Mouse (Mus musculus) embryonic stem cell, embryonic (primary cell): ENCODE measurements around the gene Fdxr.

Experiments used
- CTCF ChIA-PET, 4 experiments: fragments of 300-600 bp in 2 of 4; fragments of 350-600 bp in 2 of 4; sonication (Branson Sonifier 250); formaldehyde crosslinking; loops; one replicate each; lab custom pipeline; 2022; ENCODE audit warnings: inconsistent platforms in 2 of 4; lab: Charles Lee
- POLR2A ChIA-PET, 4 experiments: fragments of 300-600 bp in 2 of 4; fragments of 350-600 bp in 2 of 4; sonication (Branson Sonifier 250); formaldehyde crosslinking; loops; one replicate each; lab custom pipeline; 2022; ENCODE audit warnings: antibody characterized with exemption in 4 of 4, inconsistent platforms in 1 of 4; lab: Charles Lee

The Fdxr gene

DNA sequence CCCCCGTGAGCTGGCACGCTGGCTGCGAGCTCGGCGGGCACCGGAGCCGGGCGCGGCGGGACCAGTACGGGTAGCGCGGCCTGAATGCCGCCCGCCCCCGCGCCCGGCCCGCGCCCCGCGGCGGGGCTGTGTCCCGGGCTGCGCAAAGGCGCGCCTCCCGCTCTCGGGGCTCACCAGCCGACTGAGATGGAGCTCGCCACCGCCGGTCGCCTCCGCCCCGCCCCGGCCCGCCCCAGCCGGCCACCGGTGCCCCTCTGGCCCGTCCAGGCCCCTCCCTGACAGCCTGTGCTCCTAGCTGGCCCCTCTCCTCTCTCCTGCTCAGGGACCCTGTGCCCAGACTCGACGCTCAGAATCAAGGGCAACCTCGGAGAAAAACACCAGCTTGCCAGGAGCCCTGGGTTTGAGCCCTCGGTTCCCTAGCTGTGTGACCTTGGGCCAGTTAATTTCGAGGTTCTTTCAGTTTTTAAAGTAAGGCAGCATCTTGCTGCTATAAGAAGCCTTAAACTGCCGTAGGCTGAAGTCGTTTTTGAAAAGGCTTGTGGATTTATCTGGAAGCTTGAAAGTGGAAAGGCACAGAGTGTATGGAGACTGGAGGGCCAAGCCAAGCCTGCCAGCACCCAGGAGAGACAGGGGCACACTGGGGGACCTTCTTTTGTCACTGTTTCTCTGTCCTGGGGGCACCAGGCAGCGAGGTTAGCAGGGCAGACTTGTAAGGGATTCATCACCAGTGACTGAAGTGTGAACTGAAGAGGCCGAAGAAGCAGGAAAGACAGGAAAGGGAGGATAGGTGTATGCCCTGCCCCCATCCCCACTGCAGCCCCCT lies 9.6 kb downstream of the Fdxr start, which contains the start of gene Grin2c:
Gene Grin2c (minus strand): TSS at position 183 of the 823 bp plus-strand sequence.
- ChIA-PET CTCF (interaction anchor here (0.6 to 10.0 kb wide), 28 partner anchors 9 to 1525 kb away, joined by 3 to 122 read pairs (median 6); partner anchors contain the start of genes Fdxr (in 2 of the 4) and Slc9a3r1 (in 2 of the 4)), POLR2A (interaction anchor here (0.6 to 5.0 kb wide), 39 partner anchors 9 to 246 kb away, joined by 3 to 42 read pairs (median 5); partner anchors contain the start of genes Fdxr (in 4 of the 4), Nat9 (in 2 of the 4), Slc9a3r1 (in 2 of the 4) and Tmem104 (in 2 of the 4))

DNA sequence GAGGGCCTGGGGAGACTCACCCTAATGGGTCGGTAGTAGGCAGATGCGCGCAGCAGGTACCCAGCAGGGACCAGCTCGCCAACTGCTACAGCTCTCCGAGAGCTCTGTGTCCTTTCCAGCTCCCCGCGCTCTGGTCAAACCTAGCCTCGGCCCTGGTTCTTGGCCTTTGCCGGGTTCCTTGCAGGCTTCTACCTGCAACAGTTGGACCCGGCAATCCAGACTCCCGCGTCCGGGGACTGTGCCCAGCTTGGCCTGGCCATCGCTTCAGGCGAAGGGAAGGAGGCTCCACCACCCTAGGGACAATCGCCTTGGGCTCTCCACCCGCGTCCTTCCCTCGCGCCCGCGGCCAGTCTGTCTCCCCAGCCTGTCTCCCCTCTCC lies 10.5 kb downstream of the Fdxr start:
- ChIA-PET POLR2A (interaction anchor here (0.6 to 5.0 kb wide), 37 partner anchors 8 to 106 kb away, joined by 3 to 42 read pairs (median 5); partner anchors contain the start of genes Fdxr (in 4 of the 4), Nat9 (in 1 of the 4), Slc9a3r1 (in 1 of the 4) and Tmem104 (in 1 of the 4)), CTCF (interaction anchor here (0.5 to 10.0 kb wide), 40 partner anchors 8 to 183 kb away, joined by 3 to 122 read pairs (median 4); partner anchors contain the start of genes Fdxr (in 3 of the 4) and Slc9a3r1 (in 1 of the 4))

DNA sequence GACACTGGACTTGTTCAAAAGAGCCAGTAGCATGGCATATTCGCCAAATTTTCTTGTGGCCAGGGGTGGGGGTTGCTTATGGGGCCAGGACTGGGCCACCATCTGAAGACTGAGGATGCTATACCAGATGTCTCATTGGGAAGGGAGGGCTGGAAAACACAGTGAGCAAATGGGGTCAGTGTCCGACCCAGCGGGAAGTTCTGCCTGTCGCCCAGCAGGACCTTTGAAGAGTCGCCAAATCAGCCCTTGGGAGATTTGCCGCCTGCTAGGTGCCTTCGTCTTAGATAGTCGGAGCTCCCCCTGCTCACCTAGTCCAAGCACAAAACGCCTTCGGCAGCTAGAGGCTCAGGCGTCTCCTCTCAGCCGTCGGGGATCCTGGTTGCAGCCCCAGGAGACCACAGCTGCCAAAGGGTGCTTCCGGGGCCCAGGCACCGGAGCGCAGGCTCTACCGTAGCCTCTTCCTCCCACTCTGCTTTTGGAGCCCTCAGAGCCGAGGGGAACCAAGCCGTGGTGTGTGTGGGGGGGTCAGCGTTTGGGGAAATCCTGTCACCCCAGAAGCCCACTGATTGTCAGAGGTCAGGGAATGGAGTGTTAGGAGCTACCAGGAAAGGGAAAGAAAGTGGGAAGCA lies 11.0 kb downstream of the Fdxr start:
- CTCF ChIA-PET: interaction anchor here (0.5 to 10.0 kb wide), 38 partner anchors 8 to 182 kb away, joined by 3 to 122 read pairs (median 4); partner anchors contain the start of genes Fdxr (in 2 of the 4) and Slc9a3r1 (in 2 of the 4)
- POLR2A ChIA-PET: interaction anchor here (0.5 to 5.0 kb wide), 38 partner anchors 8 to 594 kb away, joined by 3 to 42 read pairs (median 4); partner anchors contain the start of genes Fdxr (in 4 of the 4), Nat9 (in 1 of the 4), Slc9a3r1 (in 1 of the 4) and Tmem104 (in 1 of the 4)

DNA sequence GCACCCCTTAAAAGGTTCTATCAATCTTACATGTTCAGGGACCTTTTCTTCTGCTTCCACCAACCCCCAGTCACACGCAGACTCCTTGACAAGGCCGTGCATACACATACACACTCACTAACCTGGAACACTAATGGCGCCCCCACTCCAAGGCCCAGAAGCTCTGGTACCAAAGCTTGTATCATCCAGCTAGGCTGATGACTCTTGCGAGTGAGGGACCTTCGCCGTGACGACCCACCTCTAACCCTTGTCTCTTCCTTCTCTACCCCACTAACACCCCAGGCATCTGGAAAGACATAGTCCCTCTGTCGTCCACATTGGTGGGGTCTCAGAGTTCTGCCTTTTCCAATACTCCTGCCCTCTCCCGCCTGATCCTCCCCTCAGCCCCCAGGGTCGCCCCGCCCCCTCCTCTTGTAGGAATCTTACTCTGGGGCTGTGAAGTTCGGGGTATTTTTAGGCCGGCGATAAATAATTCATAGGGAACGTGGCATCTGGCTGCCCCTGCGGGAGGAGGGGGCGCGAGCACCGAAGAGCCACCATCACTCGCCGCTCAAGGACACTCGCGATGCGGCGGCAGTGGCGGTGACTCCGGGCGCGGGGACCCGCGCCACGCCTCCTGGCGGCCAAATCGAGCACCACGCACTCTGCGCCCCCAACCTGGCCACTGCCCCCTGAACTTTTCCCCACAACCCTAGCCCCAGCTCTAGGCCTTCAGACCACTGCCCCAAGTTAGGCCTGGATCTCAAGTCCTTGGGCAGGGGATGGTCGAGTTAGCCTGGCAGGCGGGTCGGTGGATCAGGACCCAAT lies 11.8 kb downstream of the Fdxr start:
- CTCF ChIA-PET: interaction anchor here (0.6 to 10.0 kb wide), 30 partner anchors 12 to 182 kb away, joined by 3 to 122 read pairs (median 4); partner anchors contain the start of genes Fdxr (in 2 of the 4) and Slc9a3r1 (in 2 of the 4)
- POLR2A ChIA-PET: interaction anchor here in 3 of 4 experiments (0.6 to 5.0 kb wide), 28 partner anchors 10 to 593 kb away, joined by 3 to 42 read pairs (median 4); partner anchors contain the start of genes Fdxr (in 3 of the 3), Nat9 (in 1 of the 3) and Tmem104 (in 1 of the 3)

DNA sequence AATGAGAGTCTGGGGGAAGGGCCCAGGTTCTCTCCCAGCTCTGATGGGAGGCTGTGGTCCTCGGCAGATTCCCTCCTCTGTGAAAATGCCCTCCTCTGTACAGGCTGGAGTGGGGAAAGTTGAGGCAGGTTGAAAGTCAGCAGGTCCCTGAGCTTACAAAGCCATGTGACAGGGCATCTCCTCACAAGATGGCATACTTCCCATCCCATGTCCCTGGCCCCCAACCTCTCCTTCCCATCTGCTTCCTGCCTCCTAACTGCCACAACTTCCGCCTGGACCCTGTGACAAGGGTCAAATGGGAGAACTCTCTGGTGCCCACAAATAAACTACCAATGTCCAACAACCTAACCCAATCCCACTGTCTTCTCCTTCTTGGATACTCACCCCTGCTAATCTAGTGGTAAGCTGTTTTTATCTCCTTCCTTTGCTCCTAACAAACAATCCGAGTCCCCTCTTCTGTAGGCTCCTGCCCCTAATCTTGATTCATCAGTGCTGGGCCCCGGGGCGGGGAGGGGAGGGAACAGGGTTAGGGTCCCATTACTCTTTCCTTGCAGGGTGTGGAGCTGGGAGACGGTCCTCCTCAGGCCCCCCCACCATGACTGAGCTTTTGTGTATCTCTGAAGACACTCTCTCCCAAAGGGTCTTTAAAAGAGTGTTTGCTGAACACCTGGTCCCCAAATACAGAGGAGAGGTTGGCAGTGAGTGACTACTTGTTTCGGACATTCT lies 12.6 kb downstream of the Fdxr start:
- CTCF ChIA-PET: interaction anchor here (0.6 to 10.0 kb wide), 15 partner anchors 13 to 181 kb away, joined by 3 to 122 read pairs (median 21); partner anchors contain the start of genes Fdxr (in 1 of the 4) and Slc9a3r1 (in 1 of the 4)
- POLR2A ChIA-PET: interaction anchor here in 3 of 4 experiments (0.6 to 5.0 kb wide), 12 partner anchors 12 to 161 kb away, joined by 3 to 29 read pairs (median 4); partner anchors contain the start of gene Fdxr (in 2 of the 3)

DNA sequence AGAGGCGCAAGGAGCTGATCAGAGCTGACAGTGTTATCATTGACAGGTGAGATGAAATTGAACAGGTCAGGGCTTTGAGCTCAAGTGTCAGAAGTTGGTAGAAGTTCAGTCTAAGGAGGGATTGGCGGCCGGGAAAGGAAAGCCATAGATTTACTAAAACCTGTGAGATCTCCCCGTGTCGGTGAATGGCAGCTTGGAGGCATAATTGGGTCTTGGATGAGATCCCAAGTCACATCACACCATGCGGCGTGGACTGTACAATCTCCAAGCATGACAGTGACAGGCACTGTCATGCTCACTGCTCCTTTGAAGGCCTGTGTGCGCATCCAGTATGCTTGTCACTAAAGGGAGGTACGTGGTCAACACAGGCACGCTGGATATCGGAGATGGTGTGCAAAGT lies 13.9 kb downstream of the Fdxr start:
- POLR2A ChIA-PET: interaction anchor here in 3 of 4 experiments (0.8 to 3.4 kb wide), 14 partner anchors 12 to 100 kb away, joined by 3 to 29 read pairs (median 6); partner anchors contain the start of genes Fdxr (in 2 of the 3) and Slc9a3r1 (in 1 of the 3)

DNA sequence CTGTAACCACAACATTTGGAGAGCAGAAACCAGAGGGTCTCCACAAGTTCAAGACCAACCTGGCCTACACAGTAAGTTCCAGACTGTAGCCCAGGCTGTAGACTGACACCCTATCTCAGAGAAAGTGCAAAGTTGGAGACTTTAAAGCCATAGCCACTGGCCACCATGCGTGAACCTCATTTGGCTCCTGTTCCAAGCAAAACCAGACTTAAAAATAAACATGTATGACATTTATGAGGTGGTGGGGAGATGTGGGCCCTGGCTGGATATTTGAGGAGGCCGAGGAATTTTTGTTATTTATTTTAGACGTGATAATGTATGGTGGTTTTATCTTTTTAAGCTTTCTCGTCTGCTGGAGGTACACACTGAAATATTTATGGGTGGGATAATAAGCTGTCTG lies 17.7 kb downstream of the Fdxr start:
- ChIA-PET CTCF (interaction anchor here (0.9 to 2.0 kb wide), 6 partner anchors 30 to 64 kb away, joined by 3 to 8 read pairs (median 4); no protein-coding TSS in a partner anchor), POLR2A (interaction anchor here in 3 of 4 experiments (0.6 to 3.8 kb wide), 12 partner anchors 8 to 155 kb away, joined by 3 to 13 read pairs (median 4); partner anchors contain the start of genes Fdxr (in 2 of the 3) and Grin2c (in 1 of the 3))

More for the DNA sequence above, 13.9 kb downstream of the Fdxr start:
- CTCF ChIA-PET: interaction anchor here (0.5 to 9.2 kb wide), 10 partner anchors 12 to 170 kb away, joined by 3 to 122 read pairs (median 11); partner anchors contain the start of gene Fdxr (in 1 of the 4)

DNA sequence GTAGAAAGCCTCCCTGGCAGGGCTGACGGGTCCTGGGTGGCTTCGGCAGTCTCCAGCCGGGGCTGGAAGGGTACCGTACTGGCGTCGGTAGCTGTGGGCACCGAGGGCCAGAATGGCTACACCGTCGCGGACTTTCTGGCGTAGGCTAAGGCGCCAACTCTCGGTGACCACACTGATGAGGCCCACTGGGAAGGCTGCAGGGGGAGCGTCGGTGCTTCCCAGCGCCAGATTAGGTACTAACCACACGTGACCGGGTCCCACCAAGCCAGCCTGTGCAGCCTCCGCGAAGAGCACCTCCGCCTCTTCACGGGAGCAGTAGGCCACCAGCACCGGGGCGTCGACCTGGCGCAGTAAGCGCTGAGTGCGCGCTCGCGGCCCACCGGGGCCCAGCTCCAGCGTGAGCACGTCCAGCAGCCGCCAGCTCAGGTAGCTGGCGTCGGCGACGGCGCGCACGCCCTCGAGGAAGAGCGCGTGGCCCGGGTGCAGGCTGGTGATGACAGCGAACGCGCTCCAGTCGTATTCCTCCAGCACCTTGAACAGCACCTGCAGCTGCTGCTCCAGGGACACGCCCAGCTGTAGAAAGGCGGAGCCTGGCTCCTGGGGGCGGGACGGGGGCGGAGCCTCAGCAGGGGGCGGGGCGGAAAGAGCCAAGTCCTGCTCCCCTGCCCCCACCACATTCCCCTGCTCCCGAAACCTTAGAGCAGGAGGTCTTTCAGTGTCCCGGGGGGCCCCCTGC lies 18.9 kb downstream of the Fdxr start:
- ChIA-PET CTCF (interaction anchor here (0.6 to 2.0 kb wide), 16 partner anchors 8 to 174 kb away, joined by 3 to 14 read pairs (median 5); partner anchors contain the start of genes Fdxr (in 1 of the 4) and Grin2c (in 1 of the 4)), POLR2A (interaction anchor here in 3 of 4 experiments (0.6 to 3.8 kb wide), 26 partner anchors 8 to 538 kb away, joined by 3 to 13 read pairs (median 4); partner anchors contain the start of genes Fdxr (in 2 of the 3) and Grin2c (in 1 of the 3))

DNA sequence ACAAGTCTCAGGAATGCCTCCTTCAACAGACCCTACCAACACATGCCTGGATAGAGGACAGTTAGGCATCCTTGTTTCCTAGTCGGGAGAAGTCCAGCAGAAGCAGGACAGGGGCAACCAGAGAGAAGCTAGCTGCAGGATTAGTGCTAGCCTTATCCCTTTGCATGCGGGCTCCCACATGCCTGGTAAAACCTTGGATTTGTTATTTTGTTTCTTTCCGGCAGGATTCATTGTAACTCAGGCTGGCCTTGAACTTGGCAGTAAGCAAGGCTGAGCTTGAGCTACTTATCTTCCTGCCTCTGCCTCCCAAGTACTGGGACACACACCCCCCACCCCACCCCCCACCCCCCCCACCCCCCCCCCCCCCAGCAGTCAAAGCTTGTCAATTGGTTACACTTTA lies 25.6 kb downstream of the Fdxr start:
- ChIA-PET CTCF (interaction anchor here (0.6 to 1.7 kb wide), 17 partner anchors 11 to 98 kb away, joined by 3 to 16 read pairs (median 3); partner anchors contain the start of gene Slc9a3r1 (in 1 of the 4)), POLR2A (interaction anchor here in 3 of 4 experiments (0.5 to 9.6 kb wide), 38 partner anchors 8 to 1359 kb away, joined by 3 to 179 read pairs (median 4); partner anchors contain the start of genes Grin2c (in 3 of the 3), Fdxr (in 2 of the 3), Armc7 (in 1 of the 3) and Fads6 (in 1 of the 3))

DNA sequence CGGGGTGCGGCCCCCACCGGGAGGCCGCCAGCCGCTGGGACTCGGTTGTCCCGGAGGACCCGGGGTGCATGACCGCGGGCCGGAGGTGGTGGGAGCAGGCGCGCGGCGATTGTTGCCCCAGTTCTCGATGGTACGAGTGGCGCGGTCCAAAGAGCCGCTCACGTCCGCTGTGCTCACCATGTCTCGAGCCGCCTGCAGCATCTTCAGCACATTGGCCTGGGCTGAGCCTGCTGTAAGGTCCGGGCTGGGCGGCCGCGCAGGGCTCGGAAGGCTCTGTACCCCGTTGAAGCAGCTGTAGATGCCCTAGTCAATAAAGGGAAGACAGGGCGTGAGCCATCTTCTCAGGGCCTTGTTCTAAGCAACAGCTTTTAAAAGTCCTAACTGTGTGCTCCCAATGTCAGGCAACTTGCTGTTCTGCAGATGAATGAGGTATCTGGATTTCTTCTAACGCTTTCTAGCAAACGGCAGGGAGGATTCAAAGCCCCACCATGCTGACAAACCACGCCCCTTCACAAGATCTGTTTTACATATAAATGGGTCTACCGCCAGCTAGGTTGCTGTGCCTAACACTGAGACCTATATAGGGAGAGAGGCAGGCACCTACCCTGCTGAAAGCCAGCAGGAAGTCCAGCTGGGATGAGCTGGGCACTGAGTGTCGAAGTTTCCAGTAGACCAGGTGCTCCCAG lies 26.3 kb downstream of the Fdxr start:
- ChIA-PET CTCF (interaction anchor here in 3 of 4 experiments (0.7 to 2.1 kb wide), 17 partner anchors 12 to 381 kb away, joined by 3 to 16 read pairs (median 4); partner anchors contain the start of genes Grin2c (in 1 of the 3) and Slc9a3r1 (in 1 of the 3)), POLR2A (interaction anchor here in 3 of 4 experiments (0.5 to 9.6 kb wide), 44 partner anchors 8 to 1359 kb away, joined by 3 to 179 read pairs (median 4); partner anchors contain the start of genes Fdxr (in 3 of the 3), Grin2c (in 3 of the 3), Armc7 (in 1 of the 3) and Caskin2 (in 1 of the 3))

DNA sequence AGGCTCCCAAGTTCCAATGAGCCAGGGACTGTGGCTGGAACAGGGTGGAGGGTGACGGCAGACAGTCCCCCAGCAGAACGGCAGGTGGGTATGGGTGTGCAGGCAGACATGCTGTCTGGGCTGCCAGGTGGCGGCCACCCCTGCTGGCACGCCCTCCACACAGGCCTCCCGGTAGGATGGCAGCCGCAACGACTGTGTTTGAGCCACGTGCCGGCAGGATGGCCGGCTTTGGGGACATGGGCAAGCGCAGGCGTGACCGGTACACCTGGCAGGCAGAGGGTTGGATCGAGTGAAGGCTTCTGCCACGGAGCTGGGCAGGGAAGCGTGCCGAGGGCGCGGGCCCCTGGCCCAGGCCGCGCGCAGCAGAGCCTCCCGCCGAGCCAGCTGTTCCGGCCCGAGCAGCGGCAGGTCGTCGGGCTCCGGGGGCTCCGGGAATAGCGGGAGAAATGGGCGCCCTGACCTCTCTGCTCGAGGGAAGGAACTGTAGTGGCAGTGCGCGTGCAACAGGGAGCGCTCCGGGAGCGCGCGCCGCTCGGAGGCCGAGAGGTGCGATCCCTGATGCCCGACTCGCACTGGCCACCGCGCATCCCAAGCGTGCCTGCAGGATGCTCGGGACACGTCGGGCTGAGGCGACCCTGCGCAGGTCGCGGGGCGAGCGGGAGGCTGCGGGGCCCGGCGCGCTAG lies 27.0 kb downstream of the Fdxr start:
- ChIA-PET CTCF (interaction anchor here in 3 of 4 experiments (1.1 to 3.6 kb wide), 12 partner anchors 13 to 104 kb away, joined by 3 to 20 read pairs (median 4); partner anchors contain the start of genes Grin2c (in 1 of the 3) and Slc9a3r1 (in 1 of the 3)), POLR2A (interaction anchor here in 3 of 4 experiments (0.5 to 9.6 kb wide), 31 partner anchors 9 to 775 kb away, joined by 3 to 179 read pairs (median 6); partner anchors contain the start of genes Fdxr (in 3 of the 3), Grin2c (in 2 of the 3), Fads6 (in 1 of the 3) and Nat9 (in 1 of the 3))

DNA sequence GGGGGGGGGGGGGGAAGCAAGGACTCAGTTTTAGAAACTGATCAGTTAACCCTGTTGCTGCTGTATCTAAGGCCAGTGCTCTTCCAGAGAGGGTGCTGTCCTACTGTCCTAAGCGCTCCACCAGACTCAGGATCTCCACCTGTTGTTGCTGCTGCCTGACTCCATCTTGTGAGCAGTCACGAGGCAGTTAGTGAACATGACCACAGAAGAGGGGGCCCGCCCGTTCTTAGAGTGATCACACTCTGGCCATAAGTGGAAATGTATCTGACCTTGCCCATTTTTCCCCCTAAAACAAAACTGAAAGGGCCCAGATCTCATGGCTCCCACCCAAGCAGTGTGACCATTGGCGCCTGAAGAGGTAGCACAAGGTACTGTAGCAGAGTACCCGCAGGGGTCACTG lies 28.9 kb downstream of the Fdxr start:
- CTCF ChIA-PET: interaction anchor here in 3 of 4 experiments (0.5 to 3.6 kb wide), 6 partner anchors 12 to 628 kb away, joined by 3 to 20 read pairs (median 6); no protein-coding TSS in a partner anchor
- POLR2A ChIA-PET: interaction anchor here in 3 of 4 experiments (0.6 to 9.6 kb wide), 16 partner anchors 10 to 68 kb away, joined by 3 to 179 read pairs (median 6); partner anchors contain the start of gene Fdxr (in 2 of the 3)

DNA sequence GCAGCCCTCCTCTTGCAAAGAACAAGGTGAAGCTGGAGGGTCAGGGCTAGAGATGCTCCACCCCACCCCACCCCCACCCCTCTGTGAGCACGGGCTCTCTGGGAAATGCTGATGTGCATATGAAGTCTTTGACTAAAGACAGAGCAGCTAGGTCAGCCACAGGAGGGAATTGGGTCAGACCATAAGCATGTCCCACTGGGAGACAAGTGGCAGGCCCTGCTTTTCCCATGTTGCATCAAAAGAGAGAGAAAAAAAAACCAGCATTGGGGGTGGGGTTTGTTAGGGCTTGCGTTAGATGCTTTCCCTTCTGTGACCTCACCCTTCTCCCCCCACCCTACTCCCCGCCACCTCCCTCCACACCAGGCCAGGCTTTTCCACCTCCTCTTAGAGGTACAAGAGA lies 29.6 kb downstream of the Fdxr start:
- CTCF ChIA-PET: interaction anchor here (0.6 to 3.6 kb wide), 16 partner anchors 14 to 628 kb away, joined by 3 to 20 read pairs (median 4); no protein-coding TSS in a partner anchor
- POLR2A ChIA-PET: interaction anchor here (0.6 to 9.6 kb wide), 34 partner anchors 9 to 182 kb away, joined by 3 to 179 read pairs (median 4); partner anchors contain the start of genes Fdxr (in 2 of the 4) and Cdr2l (in 1 of the 4)
